Mouse (Mus musculus) embryonic facial prominence, embryonic 10.5 days (tissue): ENCODE measurements around the gene Srsf1. TPM values are rescaled to one million over a fixed set of nuclear protein-coding genes. Genes with fewer than 3 reads are reported as not detected.
"Not testable (repeated sequence)": the region's sequence is repeated elsewhere in the genome, so short reads cannot be mapped to it uniquely, and the experiment has no call there.

Experiments used
- DNase-seq: peaks from one replicate; pipeline ENCODE4 v3.0.0-alpha.2; 2017; ENCODE audit warnings: low spot score
- H3K27ac ChIP-seq: fragments of 300-500 bp; sonication (generic); replicated peaks from 2 replicates; pipeline ENCODE4 v1.5.1; 2016; ENCODE audit warnings: mild to moderate bottlenecking
- H3K27me3 ChIP-seq: fragments of 300-500 bp; sonication (generic); replicated peaks from 2 replicates; pipeline ENCODE4 v1.6.1; 2016; ENCODE audit warnings: low read depth, mild to moderate bottlenecking; ENCODE audit not compliant: poor library complexity, severe bottlenecking
- H3K36me3 ChIP-seq: fragments of 300-500 bp; sonication (generic); replicated peaks from 2 replicates; pipeline ENCODE4 v1.6.1; 2016; ENCODE audit warnings: mild to moderate bottlenecking, moderate library complexity
- H3K4me1 ChIP-seq: fragments of 300-500 bp; sonication (generic); 2 replicates; pipeline ENCODE4 v1.6.1; 2016
- H3K4me3 ChIP-seq: fragments of 300-500 bp; sonication (generic); 2 replicates; pipeline ENCODE4 v1.5.1; 2016; ENCODE audit warnings: mild to moderate bottlenecking, moderate library complexity
- H3K9me3 ChIP-seq: fragments of 300-500 bp; sonication (generic); 2 replicates; pipeline ENCODE4 v1.6.1; 2016; ENCODE audit warnings: mild to moderate bottlenecking
- WGBS: fragments of 180-500 bp; shearing (Covaris S2); methylation state at CpG from one replicate; pipeline ENCODE4 v1.1.7; 2016; 5-methylcytosine and 5-hydroxymethylcytosine counted together
- polyA plus RNA-seq: library from polyadenylated mRNA; unstranded; fragments of >200 nt; fragmentation: Nextera tagmentation; extraction: Ambion mirVana; gene quantifications from 2 replicates; pipeline ENCODE4 v1.2.1, GENCODE M21; 2016

Srsf1 gene
- polyA plus RNA-seq, 1 experiment from 2014 or later: 405 TPM

DNA sequence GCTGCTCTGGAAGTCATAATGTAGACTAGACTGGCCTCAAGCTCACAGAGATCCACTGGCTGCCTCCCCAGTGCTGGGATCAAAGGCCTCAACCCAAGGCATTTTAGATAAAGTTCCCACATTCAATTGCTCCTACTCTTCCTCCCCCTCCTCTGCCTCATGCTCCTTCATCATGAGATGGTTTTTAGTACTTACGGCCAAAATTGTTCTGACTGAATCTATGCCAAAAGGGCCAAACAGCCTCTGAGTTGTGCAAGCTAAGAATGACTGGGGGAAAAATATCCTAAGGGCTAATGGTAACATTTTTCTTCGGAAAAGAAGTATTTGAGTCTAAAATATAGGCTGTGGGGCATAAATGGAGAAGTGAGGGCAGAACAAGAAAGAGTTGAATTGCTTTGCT is 23.2 kb upstream of the Srsf1 start:
- WGBS: 86% methylated on average over 2 of the region's 2 CpGs
- Histone ChIP-seq H3K4me3 (no peak overlapping the region), H3K27ac (no peak overlapping the region), H3K36me3 (no peaks in the 10 kb centered on the region), H3K27me3 (0 out of 2 replicates have a peak, but pooled peaks cover 4% of the 10 kb centered on the region), H3K4me1 (peaks cover 16% of the 10 kb centered on the region), H3K9me3 (no peaks in the 10 kb centered on the region)
- no peak for DNase-seq

DNA sequence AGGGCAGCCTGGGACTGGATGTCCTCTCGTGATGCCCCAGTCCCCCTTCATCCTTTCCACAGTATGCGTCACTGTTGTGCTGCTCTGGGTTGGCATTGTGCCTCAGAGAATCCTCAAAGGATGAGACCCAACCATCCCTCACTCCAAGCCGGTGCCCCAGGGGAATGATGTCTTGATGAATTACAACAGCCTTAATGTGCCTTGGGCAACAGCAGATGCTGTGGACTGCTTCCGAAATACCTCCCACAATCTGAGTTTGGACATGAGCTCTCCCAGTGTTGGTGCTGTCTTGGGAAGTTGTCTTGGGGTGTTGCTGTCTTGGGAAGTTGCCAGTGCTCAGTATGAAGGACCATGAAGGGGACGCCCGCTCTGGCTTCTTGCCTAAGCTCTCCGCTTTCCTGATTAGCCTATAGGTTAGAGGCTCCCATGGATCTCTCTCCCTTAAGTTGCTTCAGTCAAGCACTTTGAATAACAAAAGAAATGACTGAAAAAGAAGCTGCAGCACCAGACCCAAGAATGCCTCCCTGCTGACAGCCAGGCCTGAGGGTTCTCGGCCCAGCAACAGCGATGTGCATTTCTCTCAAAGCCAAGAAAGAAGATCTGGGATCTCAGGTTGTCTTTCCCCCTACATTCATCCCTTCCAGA is 19.7 kb upstream of the Srsf1 start:
- H3K9me3 ChIP-seq: no peaks in the 10 kb centered on the region
- H3K4me3 ChIP-seq: no peak overlapping the region
- H3K4me1 ChIP-seq: peaks cover 16% of the 10 kb centered on the region
- H3K27me3 ChIP-seq: 0 out of 2 replicates have a peak, but pooled peaks cover 4% of the 10 kb centered on the region
- H3K27ac ChIP-seq: no peak overlapping the region
- WGBS: 64% methylated on average over 9 of the region's 9 CpGs
- DNase-seq: no peak
- H3K36me3 ChIP-seq: no peaks in the 10 kb centered on the region

GRCm38 (mm10) chr11:88028193-88028684 is 18.9 kb upstream of the Srsf1 start:
- peak; percentile 27 for DNase-seq
- Histone ChIP-seq H3K9me3 (no peaks in the 10 kb centered on the region), H3K27me3 (0 out of 2 replicates have a peak, but pooled peaks cover 4% of the 10 kb centered on the region), H3K4me1 (peaks cover 16% of the 10 kb centered on the region), H3K4me3 (no peak overlapping the region; the same call in 1 of the 2 replicates), H3K27ac (peak overlapping the region; percentile 66; the same call in 1 of the 2 replicates), H3K36me3 (no peaks in the 10 kb centered on the region)
- 12% methylated on average over 16 of the region's 16 CpGs for WGBS

- Histone ChIP-seq H3K4me1 (peaks cover 16% of the 10 kb centered on the region), H3K27me3 (0 out of 2 replicates have a peak, but pooled peaks cover 4% of the 10 kb centered on the region), H3K4me3 (no peak overlapping the region), H3K27ac (no peak overlapping the region), H3K9me3 (no peaks in the 10 kb centered on the region), H3K36me3 (peaks cover 11% of the 10 kb centered on the region)
- DNase-seq: no peak
- WGBS: 91% methylated on average over 7 of the region's 7 CpGs
These were observed 17.0 kb upstream of the Srsf1 start for GRCm38 (mm10) chr11:88030219-88030618.

GRCm38 (mm10) chr11:88030836-88031235 is 16.3 kb upstream of the Srsf1 start:
- no peak for DNase-seq
- H3K36me3 ChIP-seq: peaks cover 14% of the 10 kb centered on the region
- 0 out of 2 replicates have a peak, but pooled peaks cover 4% of the 10 kb centered on the region for H3K27me3 ChIP-seq
- WGBS: 86% methylated on average over 2 of the region's 2 CpGs
- H3K27ac ChIP-seq: no peak overlapping the region
- peaks cover 16% of the 10 kb centered on the region for H3K4me1 ChIP-seq
- no peak overlapping the region for H3K4me3 ChIP-seq
- H3K9me3 ChIP-seq: no peaks in the 10 kb centered on the region

GRCm38 (mm10) chr11:88031753-88032152 is 15.4 kb upstream of the Srsf1 start:
- H3K4me1 ChIP-seq: peaks cover 16% of the 10 kb centered on the region
- H3K9me3 ChIP-seq: no peaks in the 10 kb centered on the region
- WGBS: 82% methylated on average over 5 of the region's 5 CpGs
- peaks cover 14% of the 10 kb centered on the region for H3K36me3 ChIP-seq
- no peak overlapping the region for H3K27ac ChIP-seq
- H3K4me3 ChIP-seq: no peak overlapping the region
- H3K27me3 ChIP-seq: 0 out of 2 replicates have a peak, but pooled peaks cover 4% of the 10 kb centered on the region
- DNase-seq: no peak

- no peak for DNase-seq
- no peak overlapping the region for H3K27ac ChIP-seq
- no peaks in the 10 kb centered on the region for H3K9me3 ChIP-seq
- no peak overlapping the region for H3K4me3 ChIP-seq
- WGBS: 70% methylated on average over 7 of the region's 7 CpGs
- H3K27me3 ChIP-seq: no peaks in the 10 kb centered on the region
- H3K4me1 ChIP-seq: no peaks in the 10 kb centered on the region
- peaks cover 31% of the 10 kb centered on the region for H3K36me3 ChIP-seq
These were observed 11.2 kb upstream of the Srsf1 start for GRCm38 (mm10) chr11:88035970-88036369.

- no peaks in the 10 kb centered on the region for H3K9me3 ChIP-seq
- no peak for DNase-seq
- 90% methylated on average over 10 of the region's 10 CpGs for WGBS
These were observed 10.4 kb upstream of the Srsf1 start for GRCm38 (mm10) chr11:88036761-88037251.

DNA sequence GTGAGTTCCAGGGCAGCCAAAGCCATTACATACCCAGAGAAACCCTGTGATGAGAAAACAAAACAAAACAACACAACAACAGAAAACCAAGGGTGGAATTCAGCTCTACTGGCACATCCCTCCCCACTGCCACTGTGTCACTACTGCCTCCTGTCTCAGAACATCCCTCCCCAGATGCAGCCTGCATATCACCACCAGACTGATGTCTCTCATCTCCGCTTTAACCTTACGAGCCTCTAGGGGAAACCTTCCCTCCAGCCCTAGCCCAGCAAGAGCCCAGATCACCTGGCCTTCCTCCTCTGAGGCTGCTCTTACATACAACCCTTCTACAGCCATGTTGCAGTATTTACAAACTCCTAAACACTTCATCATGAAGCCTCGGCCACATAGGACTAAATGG is 9.8 kb upstream of the Srsf1 start:
- Histone ChIP-seq H3K9me3 (no peaks in the 10 kb centered on the region), H3K27me3 (no peaks in the 10 kb centered on the region), H3K27ac (no peak overlapping the region), H3K4me3 (no peak overlapping the region), H3K36me3 (peaks cover 43% of the 10 kb centered on the region), H3K4me1 (no peaks in the 10 kb centered on the region)
- WGBS: 79% methylated on average over 3 of the region's 3 CpGs
- no peak for DNase-seq

More at GRCm38 (mm10) chr11:88036761-88037251, 10.4 kb upstream of the Srsf1 start:
- Histone ChIP-seq H3K27me3 (no peaks in the 10 kb centered on the region), H3K36me3 (peaks cover 37% of the 10 kb centered on the region), H3K27ac (no peak overlapping the region), H3K4me1 (no peaks in the 10 kb centered on the region), H3K4me3 (no peak overlapping the region)

- Histone ChIP-seq H3K27me3 (no peaks in the 10 kb centered on the region), H3K4me1 (no peaks in the 10 kb centered on the region), H3K27ac (no peak overlapping the region), H3K9me3 (no peaks in the 10 kb centered on the region), H3K36me3 (peaks cover 51% of the 10 kb centered on the region), H3K4me3 (no peak overlapping the region)
- no peak for DNase-seq
- 89% methylated on average over 1 of the region's 1 CpGs for WGBS
These were observed 8.1 kb upstream of the Srsf1 start for GRCm38 (mm10) chr11:88039066-88039465.

GRCm38 (mm10) chr11:88044314-88044713 is 2.9 kb upstream of the Srsf1 start:
- no peak overlapping the region for H3K27ac ChIP-seq
- H3K9me3 ChIP-seq: no peaks in the 10 kb centered on the region
- H3K36me3 ChIP-seq: peaks cover 38% of the 10 kb centered on the region
- no peaks in the 10 kb centered on the region for H3K27me3 ChIP-seq
- peaks cover 16% of the 10 kb centered on the region for H3K4me1 ChIP-seq
- DNase-seq: no peak
- H3K4me3 ChIP-seq: no peak overlapping the region

GRCm38 (mm10) chr11:88045159-88045558 is 2.0 kb upstream of the Srsf1 start:
- WGBS: 97% methylated on average over 3 of the region's 3 CpGs
- H3K27me3 ChIP-seq: not testable (repeated sequence)

GRCm38 (mm10) chr11:88045878-88046277 is 1.3 kb upstream of the Srsf1 start:
- 0 out of 2 replicates have a peak overlapping the region, but pooled peaks have one; percentile 100 for H3K27ac ChIP-seq
- H3K4me3 ChIP-seq: peak overlapping the region; percentile 99
- H3K9me3 ChIP-seq: no peaks in the 10 kb centered on the region
- WGBS: 94% methylated on average over 4 of the region's 4 CpGs
- no peak for DNase-seq
- no peaks in the 10 kb centered on the region for H3K27me3 ChIP-seq
- H3K4me1 ChIP-seq: peaks cover 32% of the 10 kb centered on the region
- H3K36me3 ChIP-seq: peaks cover 43% of the 10 kb centered on the region

More at GRCm38 (mm10) chr11:88045159-88045558, 2.0 kb upstream of the Srsf1 start:
- H3K4me3 ChIP-seq, DNase-seq, H3K27ac ChIP-seq, H3K9me3 ChIP-seq: not testable (repeated sequence)
- Histone ChIP-seq H3K4me1 (peaks cover 25% of the 10 kb centered on the region), H3K36me3 (peaks cover 42% of the 10 kb centered on the region)
